Mouse (Mus musculus) cerebellum, postnatal 36 days (tissue): ENCODE results near the gene Bmpr1b.

ENCODE experiments used
- DNase-seq, 2 experiments: peaks; one replicate each; pipeline ENCODE4 v3.0.0; 2021 to 2022; ENCODE audit warnings: mixed read lengths in 2 of 2

Bmpr1b gene

GRCm38 (mm10) chr3:141809581-141809980 lies 359.6 kb downstream of the Bmpr1b start:
- DNase-seq, result peak; percentile 55 to 58

- DNase-seq, result no peak
These were observed 365.1 kb downstream of the Bmpr1b start for GRCm38 (mm10) chr3:141804133-141804532.

- DNase-seq, result no peak
These were observed 371.4 kb downstream of the Bmpr1b start for GRCm38 (mm10) chr3:141797789-141798188.

- DNase-seq, result no peak
These were observed 371.9 kb downstream of the Bmpr1b start for GRCm38 (mm10) chr3:141797372-141797771.

GRCm38 (mm10) chr3:141794371-141794770 lies 374.9 kb downstream of the Bmpr1b start:
- DNase-seq, result peak in 1 of 2 experiments; percentile 7

- DNase-seq, result no peak
These were observed 375.5 kb downstream of the Bmpr1b start for GRCm38 (mm10) chr3:141793755-141794154.

- DNase-seq, result peak in 1 of 2 experiments; percentile 17
These were observed 377.1 kb downstream of the Bmpr1b start for GRCm38 (mm10) chr3:141792106-141792505.

GRCm38 (mm10) chr3:141791026-141791780 lies 378.0 kb downstream of the Bmpr1b start:
- DNase-seq, result no peak
